Mouse (Mus musculus): Measurements from ENCODE around the gene Ube3b.

DNA sequence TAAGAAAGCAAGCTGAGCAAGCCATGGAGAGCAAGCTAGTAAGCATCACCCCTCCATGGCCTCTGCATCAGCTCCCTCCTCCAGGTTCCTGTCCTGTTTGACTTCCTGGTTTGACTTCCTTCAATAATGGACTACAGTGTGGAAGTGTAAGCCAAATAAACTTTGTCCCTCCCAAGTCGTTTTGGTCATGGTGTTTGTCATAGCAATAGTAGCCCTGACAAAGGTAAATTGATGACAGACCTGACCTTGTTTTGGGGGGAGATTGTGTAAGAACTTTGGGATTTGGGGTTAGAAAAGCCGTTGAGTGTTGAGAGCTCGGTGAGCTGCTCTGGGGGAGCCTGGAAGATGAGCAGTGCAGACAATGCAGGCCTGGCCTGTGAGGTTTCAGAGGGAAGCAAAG, 90.0 kb downstream of the Ube3b start:
- TF ChIP-seq CTCF (IDR thresholded peaks at IDR 0.05; ENCODE audit: low read depth), result no peak
- TF ChIP-seq EP300 (IDR thresholded peaks at IDR 0.05; ENCODE audit: low read depth), result no peak

All from heart, postnatal 0 days (tissue).